Mouse (Mus musculus) neutrophil, adult 5-6 weeks (primary cell): ENCODE data around the gene Slc9a2. TPM values are rescaled to one million over a fixed set of nuclear protein-coding genes. Genes with fewer than 3 reads are reported as not detected.
"Not testable (repeated sequence)": the region's sequence is repeated elsewhere in the genome, so short reads cannot be mapped to it uniquely, and the experiment has no call there.

ENCODE experiments used
- ATAC-seq: fragments of 151-379, 151-347 bp; 2 replicates; pipeline ENCODE4 v1.8.0; 2017; ENCODE audit warnings: mild to moderate bottlenecking, moderate TSS enrichment; ENCODE audit not compliant: insufficient number of reproducible peaks, poor library complexity, low FRiP score, severe bottlenecking; ENCODE audit errors: extremely low read depth
- total RNA-seq: library from RNA; stranded (forward); fragments of 200-1000 nt; gene quantifications from 2 replicates; pipeline ENCODE4 v1.2.3, GENCODE M21; 2017

Gene Slc9a2
- total RNA-seq, 1 experiment from 2014 or later: not detected

GRCm38 (mm10) chr1:40694296-40694695 is 13.9 kb downstream of the Slc9a2 start:
- no peak for ATAC-seq

- ATAC-seq: no peak
Observed at GRCm38 (mm10) chr1:40696436-40696835, 16.1 kb downstream of the Slc9a2 start.

- no peak for ATAC-seq
Observed at GRCm38 (mm10) chr1:40705099-40705498, 24.7 kb downstream of the Slc9a2 start.

GRCm38 (mm10) chr1:40714950-40715349 is 34.6 kb downstream of the Slc9a2 start:
- ATAC-seq: no peak

- ATAC-seq: no peak
Observed at GRCm38 (mm10) chr1:40726051-40726450, 45.7 kb downstream of the Slc9a2 start.

- no peak for ATAC-seq
Observed at GRCm38 (mm10) chr1:40727404-40727803, 47.0 kb downstream of the Slc9a2 start.

- no peak for ATAC-seq
Observed at GRCm38 (mm10) chr1:40728636-40729035, 48.3 kb downstream of the Slc9a2 start.

GRCm38 (mm10) chr1:40737671-40738070 is 57.3 kb downstream of the Slc9a2 start:
- no peak for ATAC-seq

- not testable (repeated sequence) for ATAC-seq
Observed at GRCm38 (mm10) chr1:40738246-40738645, 57.9 kb downstream of the Slc9a2 start.

GRCm38 (mm10) chr1:40740739-40741138 is 60.4 kb downstream of the Slc9a2 start:
- ATAC-seq: no peak

GRCm38 (mm10) chr1:40746089-40746488 is 65.7 kb downstream of the Slc9a2 start:
- ATAC-seq: no peak

GRCm38 (mm10) chr1:40759751-40760445 is 79.5 kb downstream of the Slc9a2 start:
- no peak for ATAC-seq

GRCm38 (mm10) chr1:40764042-40764441 is 83.7 kb downstream of the Slc9a2 start:
- no peak for ATAC-seq

GRCm38 (mm10) chr1:40764701-40765275 is 84.4 kb downstream of the Slc9a2 start:
- no peak for ATAC-seq

GRCm38 (mm10) chr1:40765521-40765920 is 85.1 kb downstream of the Slc9a2 start:
- ATAC-seq: no peak

- ATAC-seq: no peak
Observed at GRCm38 (mm10) chr1:40767588-40767987, 87.2 kb downstream of the Slc9a2 start.

- no peak for ATAC-seq
Observed at GRCm38 (mm10) chr1:40768606-40769005, 88.2 kb downstream of the Slc9a2 start.

GRCm38 (mm10) chr1:40769331-40769894 is 89.0 kb downstream of the Slc9a2 start:
- no peak for ATAC-seq

- ATAC-seq: no peak
Observed at GRCm38 (mm10) chr1:40771196-40771970, 91.0 kb downstream of the Slc9a2 start.

GRCm38 (mm10) chr1:40773234-40773633 is 92.9 kb downstream of the Slc9a2 start:
- ATAC-seq: no peak
